Mouse (Mus musculus): ENCODE measurements at regions not wholly inside any gene's neighbourhood (a gene's known extent, or its start where the extent isn't known, plus 50 kb on each side); places are given as distances from the start of the nearest gene placed in this dataset.
"Not testable (repeated sequence)": the region's sequence is repeated elsewhere in the genome, so short reads cannot be mapped to it uniquely, and the experiment has no call there.

GRCm38 (mm10) chr16:50533881-50534280 lies 57.1 kb downstream of the Ccdc54 start:
- H3K4me1 ChIP-seq (ENCODE audit: control insufficient read depth, insufficient read depth, low read length): no peaks in the 10 kb centered on the region
- 83% methylated on average over 3 of the region's 3 CpGs for WGBS
- ATAC-seq (replicated peaks; ENCODE audit: insufficient number of reproducible peaks, low FRiP score, low TSS enrichment, low read depth): no peak

DNA sequence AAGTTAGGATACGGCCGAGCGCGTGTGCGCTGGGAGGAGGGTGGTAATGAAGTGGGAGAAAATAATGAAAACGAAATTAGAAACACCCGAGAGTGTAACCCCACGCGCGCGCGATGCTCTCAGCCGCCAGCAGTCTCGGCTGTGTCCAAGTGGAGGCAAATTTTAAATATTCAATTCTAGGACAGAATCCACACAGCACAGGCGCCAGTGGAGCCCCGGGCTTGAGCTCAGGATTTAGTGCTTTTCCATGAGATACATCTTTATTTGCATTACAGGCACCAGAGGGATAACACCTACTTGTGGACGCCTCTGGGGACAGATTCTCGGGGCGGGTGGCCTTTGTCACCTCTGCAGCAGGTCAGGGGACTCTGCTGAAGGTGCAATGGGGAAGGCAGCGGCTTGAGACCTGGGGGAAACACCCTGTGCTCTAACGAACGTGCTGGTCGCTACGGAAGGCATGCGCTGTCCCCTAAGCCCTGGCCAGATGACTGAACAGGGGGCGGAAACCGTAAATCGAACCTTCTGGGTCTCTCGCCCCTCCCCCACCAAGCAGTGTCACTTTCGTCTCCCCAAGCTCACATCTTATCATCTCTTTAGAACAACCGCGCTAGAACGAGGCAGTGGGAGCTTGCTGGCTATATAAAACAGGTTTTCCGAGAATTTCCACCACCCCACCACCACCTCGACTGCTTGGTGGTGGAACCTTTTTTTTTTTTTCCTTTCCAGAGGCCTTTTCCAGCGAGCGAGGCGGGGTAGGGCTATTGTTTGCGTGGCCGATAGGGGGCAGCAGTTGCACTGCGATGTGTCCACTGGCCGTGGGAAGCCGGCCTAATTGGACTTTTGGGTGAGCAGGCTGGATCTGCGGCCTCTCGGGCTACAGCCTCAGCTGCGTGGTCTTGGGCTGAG lies 61.2 kb downstream of the Ccdc54 start:
- H3K9ac ChIP-seq (replicated peaks; ENCODE audit: low read length): peak overlapping the region; percentile 91
- no peaks in the 10 kb centered on the region for H3K36me3 ChIP-seq (replicated peaks; ENCODE audit: control insufficient read depth, insufficient read depth, low read depth, low read length)
- no peaks in the 10 kb centered on the region for H3K27me3 ChIP-seq (ENCODE audit: control insufficient read depth, insufficient read depth, low read length)
- H3K9me3 ChIP-seq (replicated peaks; ENCODE audit: control insufficient read depth, low read length): no peaks in the 10 kb centered on the region
- H3K4me1 ChIP-seq (ENCODE audit: control insufficient read depth, insufficient read depth, low read length): no peaks in the 10 kb centered on the region
- peak; percentile 95 for DNase-seq (ENCODE audit: low spot score)
- under 1% methylated on average over 46 of the region's 46 CpGs for WGBS
- 0 out of 2 replicates have a peak overlapping the region, but pooled peaks have one; percentile 82 for H3K27ac ChIP-seq (replicated peaks; ENCODE audit: low read depth, low read length)
- ATAC-seq (replicated peaks; ENCODE audit: insufficient number of reproducible peaks, low FRiP score, low TSS enrichment, low read depth): peak; percentile 61
- peak overlapping the region; percentile 93 for H3K4me2 ChIP-seq (ENCODE audit: low read depth, low read length)
- H3K4me3 ChIP-seq (ENCODE audit: low read depth, low read length): peak overlapping the region; percentile 71

More at GRCm38 (mm10) chr16:50533881-50534280, 57.1 kb downstream of the Ccdc54 start:
- Histone ChIP-seq H3K9ac (replicated peaks; ENCODE audit: low read length) (no peak overlapping the region), H3K36me3 (replicated peaks; ENCODE audit: control insufficient read depth, insufficient read depth, low read depth, low read length) (no peaks in the 10 kb centered on the region), H3K4me3 (ENCODE audit: low read depth, low read length) (no peak overlapping the region), H3K9me3 (replicated peaks; ENCODE audit: control insufficient read depth, low read length) (no peaks in the 10 kb centered on the region), H3K4me2 (ENCODE audit: low read depth, low read length) (no peak overlapping the region), H3K27me3 (ENCODE audit: control insufficient read depth, insufficient read depth, low read length) (no peaks in the 10 kb centered on the region), H3K27ac (replicated peaks; ENCODE audit: low read depth, low read length) (no peak overlapping the region)
- DNase-seq (ENCODE audit: low spot score): no peak

DNA sequence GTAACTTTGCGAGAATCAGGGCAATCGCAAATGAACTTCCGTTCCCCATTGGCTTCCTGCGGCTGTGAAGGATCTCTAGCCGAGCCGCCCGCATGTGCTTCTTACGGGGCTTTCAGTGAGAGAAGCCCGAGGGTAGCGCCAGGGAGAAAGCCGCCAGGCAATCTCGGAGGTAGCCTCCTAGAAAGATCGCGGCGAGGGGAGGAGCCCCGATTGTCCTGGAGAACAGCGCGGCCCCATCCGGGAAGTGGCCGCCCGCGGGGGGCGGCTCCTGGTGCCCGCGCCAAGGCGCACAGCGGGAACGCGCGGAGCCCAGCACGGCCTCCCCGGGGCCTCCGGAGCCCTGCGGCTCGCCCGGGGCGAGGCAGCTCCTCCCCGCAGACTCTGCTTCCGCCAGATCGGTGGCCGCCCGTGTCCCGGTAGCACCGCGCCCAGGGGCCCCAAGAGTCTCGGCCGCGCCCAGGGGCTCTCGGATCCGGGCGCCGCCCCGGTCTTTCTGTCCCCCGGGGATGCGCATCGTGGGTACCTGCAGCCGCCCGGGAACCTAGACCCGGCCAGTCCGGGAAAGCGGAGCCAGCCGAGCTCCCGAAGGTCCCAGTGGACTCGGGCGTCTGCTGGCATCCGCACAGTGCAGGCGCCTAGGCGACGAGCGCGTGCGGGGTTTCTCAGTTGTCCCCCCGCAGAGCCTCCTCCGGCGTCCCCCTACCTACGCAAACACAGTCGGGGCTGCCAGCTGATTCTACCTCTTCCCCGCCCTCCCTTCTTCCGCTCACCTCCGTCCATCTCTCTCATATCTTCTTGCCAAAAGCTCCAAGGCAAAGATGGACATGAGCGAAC lies 62.1 kb downstream of the Ccdc54 start:
- peak overlapping the region; percentile 91 for H3K9ac ChIP-seq (replicated peaks; ENCODE audit: low read length)

GRCm38 (mm10) chr16:50528355-50528676 lies 62.6 kb downstream of the Ccdc54 start:
- WGBS: under 1% methylated on average over 9 of the region's 9 CpGs
- no peaks in the 10 kb centered on the region for H3K36me3 ChIP-seq (replicated peaks; ENCODE audit: control insufficient read depth, insufficient read depth, low read depth, low read length)
- ATAC-seq (replicated peaks; ENCODE audit: insufficient number of reproducible peaks, low FRiP score, low TSS enrichment, low read depth): 0 out of 2 replicates have a peak, but pooled peaks have one; percentile 25
- H3K27me3 ChIP-seq (ENCODE audit: control insufficient read depth, insufficient read depth, low read length): no peaks in the 10 kb centered on the region
- no peaks in the 10 kb centered on the region for H3K9me3 ChIP-seq (replicated peaks; ENCODE audit: control insufficient read depth, low read length)
- H3K4me2 ChIP-seq (ENCODE audit: low read depth, low read length): peak overlapping the region; percentile 93
- no peaks in the 10 kb centered on the region for H3K4me1 ChIP-seq (ENCODE audit: control insufficient read depth, insufficient read depth, low read length)
- H3K4me3 ChIP-seq (ENCODE audit: low read depth, low read length): peak overlapping the region; percentile 71
- peak; percentile 67 for DNase-seq (ENCODE audit: low spot score)
- H3K27ac ChIP-seq (replicated peaks; ENCODE audit: low read depth, low read length): peak overlapping the region; percentile 82; the same call in 1 of the 2 replicates
- peak overlapping the region; percentile 91 for H3K9ac ChIP-seq (replicated peaks; ENCODE audit: low read length)

More for the DNA sequence above, 62.1 kb downstream of the Ccdc54 start:
- Histone ChIP-seq H3K4me3 (ENCODE audit: low read depth, low read length) (peak overlapping the region; percentile 71), H3K9me3 (replicated peaks; ENCODE audit: control insufficient read depth, low read length) (no peaks in the 10 kb centered on the region), H3K27me3 (ENCODE audit: control insufficient read depth, insufficient read depth, low read length) (no peaks in the 10 kb centered on the region), H3K4me2 (ENCODE audit: low read depth, low read length) (peak overlapping the region; percentile 93), H3K27ac (replicated peaks; ENCODE audit: low read depth, low read length) (peak overlapping the region; percentile 82), H3K4me1 (ENCODE audit: control insufficient read depth, insufficient read depth, low read length) (no peaks in the 10 kb centered on the region), H3K36me3 (replicated peaks; ENCODE audit: control insufficient read depth, insufficient read depth, low read depth, low read length) (no peaks in the 10 kb centered on the region)
- ATAC-seq (replicated peaks; ENCODE audit: insufficient number of reproducible peaks, low FRiP score, low TSS enrichment, low read depth) (peak; percentile 84), DNase-seq (ENCODE audit: low spot score) (peak; percentile 84)
- WGBS: under 1% methylated on average over 81 of the region's 81 CpGs

GRCm38 (mm10) chr16:50526930-50527329 lies 64.0 kb downstream of the Ccdc54 start:
- H3K9ac ChIP-seq (replicated peaks; ENCODE audit: low read length); H3K4me1 ChIP-seq (ENCODE audit: control insufficient read depth, insufficient read depth, low read length); H3K36me3 ChIP-seq (replicated peaks; ENCODE audit: control insufficient read depth, insufficient read depth, low read depth, low read length); H3K4me2 ChIP-seq (ENCODE audit: low read depth, low read length); ATAC-seq (replicated peaks; ENCODE audit: insufficient number of reproducible peaks, low FRiP score, low TSS enrichment, low read depth); H3K9me3 ChIP-seq (replicated peaks; ENCODE audit: control insufficient read depth, low read length); DNase-seq (ENCODE audit: low spot score); H3K27me3 ChIP-seq (ENCODE audit: control insufficient read depth, insufficient read depth, low read length); H3K4me3 ChIP-seq (ENCODE audit: low read depth, low read length); H3K27ac ChIP-seq (replicated peaks; ENCODE audit: low read depth, low read length): not testable (repeated sequence)
- WGBS: 89% methylated on average over 5 of the region's 5 CpGs

DNA sequence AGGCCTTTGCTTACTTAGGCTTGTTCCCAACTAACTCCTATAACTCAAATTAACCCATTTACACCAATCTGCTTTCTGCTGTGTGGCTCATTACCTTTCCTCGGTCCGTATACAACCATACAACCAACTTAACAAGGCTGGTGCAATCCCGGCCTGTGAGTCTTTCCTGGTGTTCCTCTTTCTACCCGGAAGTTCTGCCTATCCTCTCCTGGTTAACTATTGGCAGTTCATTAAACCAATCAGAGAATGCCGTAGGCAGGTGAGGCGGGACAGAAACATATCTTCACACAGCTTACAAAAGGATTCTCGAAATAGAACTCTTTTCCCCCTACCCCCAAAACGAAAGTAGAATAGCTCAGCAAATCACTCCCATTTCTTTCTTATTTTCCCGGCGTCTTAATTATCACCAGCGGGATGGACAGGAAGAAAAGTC lies 65.0 kb downstream of the Ccdc54 start:
- Histone ChIP-seq H3K9me3 (replicated peaks; ENCODE audit: control insufficient read depth, low read length) (no peaks in the 10 kb centered on the region), H3K27me3 (ENCODE audit: control insufficient read depth, insufficient read depth, low read length) (no peaks in the 10 kb centered on the region), H3K36me3 (replicated peaks; ENCODE audit: control insufficient read depth, insufficient read depth, low read depth, low read length) (no peaks in the 10 kb centered on the region), H3K27ac (replicated peaks; ENCODE audit: low read depth, low read length) (no peak overlapping the region), H3K4me2 (ENCODE audit: low read depth, low read length) (no peak overlapping the region), H3K9ac (replicated peaks; ENCODE audit: low read length) (no peak overlapping the region), H3K4me1 (ENCODE audit: control insufficient read depth, insufficient read depth, low read length) (no peaks in the 10 kb centered on the region), H3K4me3 (ENCODE audit: low read depth, low read length) (no peak overlapping the region)
- WGBS: 88% methylated on average over 11 of the region's 11 CpGs
- no peak for ATAC-seq (replicated peaks; ENCODE audit: insufficient number of reproducible peaks, low FRiP score, low TSS enrichment, low read depth)
- DNase-seq (ENCODE audit: low spot score): no peak

DNA sequence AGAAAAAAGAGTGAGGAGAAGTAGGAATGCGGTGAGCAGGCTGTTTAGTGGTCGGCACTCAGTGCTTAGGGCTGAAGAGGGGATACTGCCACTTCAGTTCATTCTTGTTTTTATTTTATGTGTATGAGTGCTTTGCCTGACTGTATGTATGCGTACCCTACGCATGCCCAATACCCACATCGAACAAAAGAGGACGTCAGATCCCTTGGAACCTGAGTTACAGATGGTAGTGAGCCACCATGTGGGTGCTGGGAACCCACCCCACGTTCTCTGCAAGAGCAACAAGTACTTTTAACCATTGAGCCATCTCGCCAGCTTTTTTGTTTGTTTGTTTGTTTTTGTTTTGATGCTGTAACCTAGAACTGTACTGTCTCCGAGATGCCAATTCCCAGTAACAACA lies 65.5 kb downstream of the Ccdc54 start:
- Histone ChIP-seq H3K4me2 (ENCODE audit: low read depth, low read length) (no peak overlapping the region), H3K9ac (replicated peaks; ENCODE audit: low read length) (no peak overlapping the region), H3K9me3 (replicated peaks; ENCODE audit: control insufficient read depth, low read length) (no peaks in the 10 kb centered on the region), H3K4me1 (ENCODE audit: control insufficient read depth, insufficient read depth, low read length) (no peaks in the 10 kb centered on the region), H3K4me3 (ENCODE audit: low read depth, low read length) (no peak overlapping the region), H3K27ac (replicated peaks; ENCODE audit: low read depth, low read length) (no peak overlapping the region), H3K27me3 (ENCODE audit: control insufficient read depth, insufficient read depth, low read length) (no peaks in the 10 kb centered on the region), H3K36me3 (replicated peaks; ENCODE audit: control insufficient read depth, insufficient read depth, low read depth, low read length) (no peaks in the 10 kb centered on the region)
- no peak for DNase-seq (ENCODE audit: low spot score)
- no peak for ATAC-seq (replicated peaks; ENCODE audit: insufficient number of reproducible peaks, low FRiP score, low TSS enrichment, low read depth)
- WGBS: 91% methylated on average over 9 of the region's 9 CpGs
